Mouse (Mus musculus) midbrain, embryonic 12.5 days (tissue): ENCODE data around the gene Terb2. TPM values are rescaled to one million over a fixed set of nuclear protein-coding genes. Genes with fewer than 3 reads are reported as not detected.

ENCODE experiments used
- ATAC-seq: fragments of 200-750 bp; cut with Nextera tagmentation; 2 replicates; pipeline ENCODE4 v1.8.0; 2017; ENCODE audit warnings: low read depth, moderate TSS enrichment, moderate library complexity; ENCODE audit not compliant: low FRiP score
- H3K27ac ChIP-seq: fragments of 300-500 bp; sonication (generic); replicated peaks from 2 replicates; pipeline ENCODE4 v1.5.1; 2016; ENCODE audit warnings: mild to moderate bottlenecking
- H3K27me3 ChIP-seq: fragments of 300-500 bp; sonication (generic); 2 replicates; pipeline ENCODE4 v1.6.1; 2016; ENCODE audit warnings: mild to moderate bottlenecking
- H3K36me3 ChIP-seq: fragments of 300-500 bp; sonication (generic); 2 replicates; pipeline ENCODE4 v1.6.1; 2016
- H3K4me1 ChIP-seq: fragments of 300-500 bp; sonication (generic); 2 replicates; pipeline ENCODE4 v1.6.1; 2016
- H3K4me2 ChIP-seq: fragments of 300-500 bp; sonication (generic); replicated peaks from 2 replicates; pipeline ENCODE4 v1.6.1; 2016; ENCODE audit warnings: mild to moderate bottlenecking, moderate library complexity
- H3K4me3 ChIP-seq: fragments of 300-500 bp; sonication (generic); 2 replicates; pipeline ENCODE4 v1.5.1; 2016; ENCODE audit warnings: mild to moderate bottlenecking
- H3K9ac ChIP-seq: fragments of 300-500 bp; sonication (generic); replicated peaks from 2 replicates; pipeline ENCODE4 v1.6.1; 2016; ENCODE audit warnings: mild to moderate bottlenecking, moderate library complexity
- H3K9me3 ChIP-seq: fragments of 300-500 bp; sonication (generic); 2 replicates; pipeline ENCODE4 v1.6.1; 2016; ENCODE audit warnings: mild to moderate bottlenecking
- WGBS: fragments of 180-500 bp; shearing (Covaris S2); methylation state at CpG from one replicate; pipeline ENCODE4 v1.1.7; 2016; 5-methylcytosine and 5-hydroxymethylcytosine counted together
- polyA plus RNA-seq: library from polyadenylated mRNA; unstranded; fragments of >200 nt; fragmentation: Nextera tagmentation; extraction: Ambion mirVana; gene quantifications from 2 replicates; pipeline ENCODE4 v1.2.1, GENCODE M21; 2016

Gene Terb2
- polyA plus RNA-seq = not detected in 2 replicates

GRCm38 (mm10) chr2:122186106-122186505 is at the start of gene Terb2, which contains the start of gene Patl2:
Gene Terb2 (plus strand): TSS chr2:122186272.
Gene Patl2 (minus strand): TSS chr2:122186189.
- ATAC-seq = no peak
- Histone ChIP-seq H3K4me2 (no peak within 1 kb of the TSS), H3K27me3 (no peaks in the 10 kb centered on the region), H3K9ac (no peak within 1 kb of the TSS), H3K4me1 (no peaks in the 10 kb centered on the region), H3K4me3 (no peak within 1 kb of the TSS), H3K36me3 (no peaks in the 10 kb centered on the region), H3K9me3 (no peaks in the 10 kb centered on the region), H3K27ac (no peak within 1 kb of the TSS)
- 84% methylated on average over 17 of the region's 17 CpGs for WGBS

GRCm38 (mm10) chr2:122137839-122138465 is 48.1 kb upstream of the Terb2 start:
- H3K4me3 ChIP-seq = no peak overlapping the region
- no peak overlapping the region for H3K4me2 ChIP-seq
- H3K9me3 ChIP-seq = no peaks in the 10 kb centered on the region
- H3K9ac ChIP-seq = no peak overlapping the region
- no peaks in the 10 kb centered on the region for H3K4me1 ChIP-seq
- 69% methylated on average over 5 of the region's 5 CpGs for WGBS
- no peaks in the 10 kb centered on the region for H3K36me3 ChIP-seq
- no peaks in the 10 kb centered on the region for H3K27me3 ChIP-seq
- H3K27ac ChIP-seq = no peak overlapping the region
- ATAC-seq = no peak

- no peaks in the 10 kb centered on the region for H3K4me1 ChIP-seq
- WGBS = 84% methylated on average over 2 of the region's 2 CpGs
- ATAC-seq = no peak
Observed at GRCm38 (mm10) chr2:122140815-122141214, 45.3 kb upstream of the Terb2 start.

GRCm38 (mm10) chr2:122141332-122141967 is 44.6 kb upstream of the Terb2 start:
- 76% methylated on average over 5 of the region's 5 CpGs for WGBS
- Histone ChIP-seq H3K4me2 (no peak overlapping the region), H3K27ac (no peak overlapping the region), H3K9me3 (no peaks in the 10 kb centered on the region), H3K27me3 (no peaks in the 10 kb centered on the region), H3K36me3 (no peaks in the 10 kb centered on the region), H3K4me3 (no peak overlapping the region), H3K9ac (no peak overlapping the region), H3K4me1 (no peaks in the 10 kb centered on the region)
- no peak for ATAC-seq

More at GRCm38 (mm10) chr2:122140815-122141214, 45.3 kb upstream of the Terb2 start:
- Histone ChIP-seq H3K27ac (no peak overlapping the region), H3K4me2 (no peak overlapping the region), H3K36me3 (no peaks in the 10 kb centered on the region), H3K9ac (no peak overlapping the region), H3K27me3 (no peaks in the 10 kb centered on the region), H3K4me3 (no peak overlapping the region), H3K9me3 (no peaks in the 10 kb centered on the region)

GRCm38 (mm10) chr2:122143111-122143510 is 43.0 kb upstream of the Terb2 start:
- Histone ChIP-seq H3K27me3 (no peaks in the 10 kb centered on the region), H3K36me3 (no peaks in the 10 kb centered on the region), H3K4me2 (no peak overlapping the region), H3K9me3 (no peaks in the 10 kb centered on the region), H3K27ac (no peak overlapping the region), H3K4me1 (0 out of 2 replicates have a peak, but pooled peaks cover 5% of the 10 kb centered on the region), H3K9ac (no peak overlapping the region), H3K4me3 (no peak overlapping the region)
- WGBS = 88% methylated on average over 3 of the region's 3 CpGs
- ATAC-seq = no peak

- Histone ChIP-seq H3K27ac (no peak overlapping the region), H3K9ac (no peak overlapping the region), H3K4me3 (no peak overlapping the region), H3K9me3 (no peaks in the 10 kb centered on the region), H3K36me3 (no peaks in the 10 kb centered on the region), H3K27me3 (no peaks in the 10 kb centered on the region), H3K4me1 (peaks cover 10% of the 10 kb centered on the region; the same call in 1 of the 2 replicates), H3K4me2 (no peak overlapping the region)
- ATAC-seq = no peak
- WGBS = 72% methylated on average over 4 of the region's 4 CpGs
Observed at GRCm38 (mm10) chr2:122145756-122146155, 40.3 kb upstream of the Terb2 start.

GRCm38 (mm10) chr2:122146687-122147086 is 39.4 kb upstream of the Terb2 start:
- H3K4me2 ChIP-seq = no peak overlapping the region
- ATAC-seq = no peak
- 77% methylated on average over 6 of the region's 6 CpGs for WGBS

GRCm38 (mm10) chr2:122147508-122148241 is 38.4 kb upstream of the Terb2 start, which contains the start of gene B2m:
Gene B2m (plus strand): TSS chr2:122147686.
- no peaks in the 10 kb centered on the region for H3K36me3 ChIP-seq
- H3K4me3 ChIP-seq = peak within 1 kb of the TSS; percentile 66
- H3K4me1 ChIP-seq = peaks cover 10% of the 10 kb centered on the region; the same call in 1 of the 2 replicates
- WGBS = under 1% methylated on average over 40 of the region's 40 CpGs
- H3K9ac ChIP-seq = peak within 1 kb of the TSS; percentile 76
- H3K27ac ChIP-seq = peak within 1 kb of the TSS; percentile 26; the same call in 1 of the 2 replicates
- peak within 1 kb of the TSS; percentile 84 for H3K4me2 ChIP-seq
- no peaks in the 10 kb centered on the region for H3K27me3 ChIP-seq
- no peaks in the 10 kb centered on the region for H3K9me3 ChIP-seq
- ATAC-seq = peak; percentile 97

More at GRCm38 (mm10) chr2:122146687-122147086, 39.4 kb upstream of the Terb2 start:
- Histone ChIP-seq H3K36me3 (no peaks in the 10 kb centered on the region), H3K4me3 (no peak overlapping the region), H3K4me1 (peaks cover 10% of the 10 kb centered on the region; the same call in 1 of the 2 replicates), H3K9me3 (no peaks in the 10 kb centered on the region), H3K9ac (no peak overlapping the region), H3K27ac (no peak overlapping the region), H3K27me3 (no peaks in the 10 kb centered on the region)

GRCm38 (mm10) chr2:122148242-122148917 is 37.7 kb upstream of the Terb2 start:
- 42% methylated on average over 18 of the region's 18 CpGs for WGBS
- Histone ChIP-seq H3K4me3 (peak overlapping the region; percentile 66), H3K4me1 (peaks cover 10% of the 10 kb centered on the region; the same call in 1 of the 2 replicates), H3K9me3 (no peaks in the 10 kb centered on the region), H3K27ac (no peak overlapping the region), H3K27me3 (no peaks in the 10 kb centered on the region), H3K9ac (peak overlapping the region; percentile 76), H3K4me2 (peak overlapping the region; percentile 84), H3K36me3 (no peaks in the 10 kb centered on the region)
- 0 out of 2 replicates have a peak, but pooled peaks have one; percentile 5 for ATAC-seq

- Histone ChIP-seq H3K4me1 (peaks cover 10% of the 10 kb centered on the region; the same call in 1 of the 2 replicates), H3K4me3 (no peak overlapping the region)
Observed at GRCm38 (mm10) chr2:122149316-122149715, 36.8 kb upstream of the Terb2 start.

GRCm38 (mm10) chr2:122149716-122150115 is 36.4 kb upstream of the Terb2 start:
- no peak overlapping the region for H3K27ac ChIP-seq
- H3K9ac ChIP-seq = no peak overlapping the region
- H3K27me3 ChIP-seq = no peaks in the 10 kb centered on the region
- H3K36me3 ChIP-seq = no peaks in the 10 kb centered on the region
- ATAC-seq = no peak
- no peak overlapping the region for H3K4me2 ChIP-seq
- no peak overlapping the region for H3K4me3 ChIP-seq
- WGBS = 92% methylated on average over 3 of the region's 3 CpGs
- no peaks in the 10 kb centered on the region for H3K9me3 ChIP-seq
- H3K4me1 ChIP-seq = peaks cover 10% of the 10 kb centered on the region; the same call in 1 of the 2 replicates

More at GRCm38 (mm10) chr2:122149316-122149715, 36.8 kb upstream of the Terb2 start:
- Histone ChIP-seq H3K4me2 (no peak overlapping the region), H3K9me3 (no peaks in the 10 kb centered on the region), H3K27me3 (no peaks in the 10 kb centered on the region), H3K36me3 (no peaks in the 10 kb centered on the region), H3K9ac (no peak overlapping the region), H3K27ac (no peak overlapping the region)
- ATAC-seq = no peak
- 97% methylated on average over 6 of the region's 6 CpGs for WGBS
